In genomic region chr8:125218669-125219068, GRCm38 (mm10) we compare ENCODE assay signal across 9 mouse cellular contexts.
DNase-seq lines count a peak whose midpoint lies in the region; ATAC-seq and TF ChIP-seq lines count a peak whose summit lies in the region.
"Had no signal": no experiment of that assay in that cellular context is flagged by ENCODE, and none has a peak within 500 bp of the region (broad histone marks: within the 10 kb centered on the region; RNA-seq: fewer than 3 reads in every experiment).

No protein-coding gene starts in this region.

- no peak for TF ChIP-seq CTCF in lung, adult 2 months (IDR thresholded peaks at IDR 0.05; ENCODE audit: insufficient read depth, low read length)

- TF ChIP-seq POLR2A in limb, embryonic 14.5 days (IDR thresholded peaks at IDR 0.05; ENCODE audit: borderline replicate concordance, extremely low read depth, insufficient read depth, insufficient read length) = no peak
- TF ChIP-seq POLR2A in lung, adult 2 months (IDR thresholded peaks at IDR 0.05; ENCODE audit: borderline replicate concordance, extremely low read depth, low read depth, low read length) = no peak

- 0 out of 2 replicates have a peak, but pooled peaks cover 3% of the 10 kb centered on the region for H3K9me3 ChIP-seq in hindbrain, embryonic 10.5 days
- no peaks in the 10 kb centered on the region for H3K9me3 ChIP-seq in limb, embryonic 14.5 days (ENCODE audit: control insufficient read depth, low read length)
- H3K9me3 ChIP-seq in liver, embryonic 12.5 days (replicated peaks) = no peaks in the 10 kb centered on the region
- H3K9me3 ChIP-seq: lung, embryonic 15.5 days had no signal

- H3K27ac ChIP-seq in hindbrain, embryonic 10.5 days = peak overlapping the region; percentile 84
- no peak overlapping the region; the same call in 1 of the 2 replicates for H3K27ac ChIP-seq in limb, embryonic 14.5 days (replicated peaks; ENCODE audit: low read depth, low read length)
- no peak overlapping the region for H3K27ac ChIP-seq in liver, embryonic 12.5 days
- H3K27ac ChIP-seq: lung, embryonic 15.5 days had no signal

- H3K9ac ChIP-seq in limb, embryonic 14.5 days (ENCODE audit: low read depth, low read length, severe bottlenecking) = no peak overlapping the region
- H3K9ac ChIP-seq in liver, embryonic 12.5 days = no peak overlapping the region
- H3K9ac ChIP-seq: lung, embryonic 15.5 days had no signal

- H3K36me3 ChIP-seq in hindbrain, embryonic 10.5 days = no peaks in the 10 kb centered on the region
- no peaks in the 10 kb centered on the region for H3K36me3 ChIP-seq in limb, embryonic 14.5 days (ENCODE audit: control insufficient read depth, insufficient read depth, low read length)
- no peaks in the 10 kb centered on the region for H3K36me3 ChIP-seq in liver, embryonic 12.5 days
- H3K36me3 ChIP-seq: lung, embryonic 15.5 days had no signal

- H3K4me3 ChIP-seq in hindbrain, embryonic 10.5 days = no peak overlapping the region
- no peak overlapping the region for H3K4me3 ChIP-seq in limb, embryonic 14.5 days (replicated peaks; ENCODE audit: low read length)
- no peak overlapping the region for H3K4me3 ChIP-seq in lung, adult 2 months (replicated peaks; ENCODE audit: extremely low read depth, low read depth, low read length)
- no peak overlapping the region for H3K4me3 ChIP-seq in liver, embryonic 12.5 days
- H3K4me3 ChIP-seq: lung, embryonic 15.5 days had no signal

- 11% methylated on average over 4 of the region's 4 CpGs for WGBS in hindbrain, embryonic 10.5 days
- WGBS in limb, embryonic 14.5 days = 16% methylated on average over 4 of the region's 4 CpGs
- 83% methylated on average over 4 of the region's 4 CpGs for WGBS in lung, adult 2 months
- 63% methylated on average over 4 of the region's 4 CpGs for WGBS in liver, embryonic 12.5 days (ENCODE audit: insufficient replicate concordance)

- H3K4me1 ChIP-seq in hindbrain, embryonic 10.5 days (replicated peaks) = peaks cover 44% of the 10 kb centered on the region
- H3K4me1 ChIP-seq in limb, embryonic 14.5 days (ENCODE audit: control insufficient read depth, insufficient read depth, low read length) = peaks cover 28% of the 10 kb centered on the region
- no peaks in the 10 kb centered on the region for H3K4me1 ChIP-seq in lung, adult 2 months (ENCODE audit: control insufficient read depth, insufficient read depth, low read length)
- H3K4me1 ChIP-seq in liver, embryonic 12.5 days = 0 out of 2 replicates have a peak, but pooled peaks cover 6% of the 10 kb centered on the region

- H3K27me3 ChIP-seq in hindbrain, embryonic 10.5 days (ENCODE audit: insufficient read depth, poor library complexity, severe bottlenecking) = peaks cover 25% of the 10 kb centered on the region; the same call in 1 of the 2 replicates
- no peaks in the 10 kb centered on the region for H3K27me3 ChIP-seq in limb, embryonic 14.5 days (ENCODE audit: control insufficient read depth, insufficient read depth, low read length)
- H3K27me3 ChIP-seq in liver, embryonic 12.5 days (replicated peaks) = no peaks in the 10 kb centered on the region
- H3K27me3 ChIP-seq: lung, embryonic 15.5 days had no signal

- peak; percentile 88 for DNase-seq in MN1 (ENCODE audit: low spot score)
- peak; percentile 81 for DNase-seq in embryo, embryonic 10.5 days (ENCODE audit: low spot score)
- peak; percentile 51 for DNase-seq in hindbrain, embryonic 10.5 days (ENCODE audit: low spot score)
- peak; percentile 87 for DNase-seq in limb, embryonic 14.5 days (ENCODE audit: low spot score)
- DNase-seq in lung, adult 2 months = no peak

- peak overlapping the region; percentile 31 for H3K4me2 ChIP-seq in limb, embryonic 14.5 days (replicated peaks; ENCODE audit: low read depth, low read length, severe bottlenecking)
- H3K4me2 ChIP-seq in liver, embryonic 12.5 days = no peak overlapping the region
- H3K4me2 ChIP-seq: lung, embryonic 15.5 days had no signal

- ATAC-seq in limb, embryonic 14.5 days (ENCODE audit: low FRiP score, low read depth) = peak; percentile 64; the same call in 1 of the 2 replicates
- ATAC-seq in liver, embryonic 12.5 days = no peak
- ATAC-seq in erythroid progenitor cell, adult 5-6 weeks (replicated peaks; ENCODE audit: low FRiP score, poor library complexity, severe bottlenecking) = no peak
- no peak for ATAC-seq in inflammation-experienced regulatory T-cells, adult 6 months
